Mouse (Mus musculus) frontal cortex, postnatal 36 days (tissue): ENCODE measurements around the gene Slc43a2.

ENCODE experiments used
- DNase-seq, 2 experiments: peaks; one replicate each; pipeline ENCODE4 v3.0.0; 2022; ENCODE audit warnings: low spot score in 2 of 2

Slc43a2 gene

DNA sequence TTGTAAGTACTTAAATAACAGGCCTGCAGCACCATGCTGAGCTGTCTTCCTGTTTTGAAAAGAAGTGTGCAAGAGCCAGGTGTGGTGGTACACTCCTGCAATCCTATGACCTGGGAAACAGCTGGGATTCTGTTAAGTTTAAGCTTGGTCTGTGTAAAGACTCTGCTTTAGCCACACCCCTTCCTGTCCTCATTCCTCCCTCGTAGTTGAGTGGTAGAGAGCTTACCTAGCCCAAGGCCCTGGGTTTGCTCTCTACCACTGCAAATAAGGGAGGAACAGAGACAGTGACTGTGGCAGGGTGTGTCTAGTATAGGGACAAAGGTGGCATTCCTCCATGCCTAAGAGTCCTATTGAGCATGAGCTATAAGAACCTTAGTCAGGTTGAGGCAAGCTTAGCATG is 73.8 kb downstream of the Slc43a2 start:
- DNase-seq, result no peak

GRCm38 (mm10) chr11:75608776-75609175 is 77.3 kb downstream of the Slc43a2 start:
- no peak for DNase-seq

DNA sequence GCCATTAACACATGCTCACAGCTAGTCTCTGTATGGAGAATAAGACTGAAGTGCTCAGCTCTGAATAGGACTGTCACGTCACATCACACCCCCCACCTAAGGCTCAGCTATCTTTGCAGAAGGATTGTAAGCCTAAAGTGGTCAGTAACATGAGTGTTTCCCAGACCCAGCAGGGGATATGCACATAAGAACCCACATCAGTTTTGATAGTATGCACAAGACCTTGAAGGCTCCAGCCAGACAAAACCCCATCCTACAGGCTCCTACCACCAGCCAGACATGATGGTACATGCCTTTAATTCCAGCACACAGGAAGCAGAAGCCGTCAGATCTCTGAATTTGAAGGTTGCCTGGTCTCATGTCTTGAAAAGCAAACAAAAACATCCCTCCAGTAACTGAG is 78.5 kb downstream of the Slc43a2 start:
- DNase-seq, result no peak

- DNase-seq, result no peak
These were observed 83.3 kb downstream of the Slc43a2 start for GRCm38 (mm10) chr11:75614769-75615168.

GRCm38 (mm10) chr11:75615556-75615955 is 84.1 kb downstream of the Slc43a2 start:
- no peak for DNase-seq

GRCm38 (mm10) chr11:75619133-75619532 is 87.6 kb downstream of the Slc43a2 start:
- no peak for DNase-seq

GRCm38 (mm10) chr11:75620136-75620780 is 88.8 kb downstream of the Slc43a2 start:
- DNase-seq, result peak; percentile 36 to 59

DNA sequence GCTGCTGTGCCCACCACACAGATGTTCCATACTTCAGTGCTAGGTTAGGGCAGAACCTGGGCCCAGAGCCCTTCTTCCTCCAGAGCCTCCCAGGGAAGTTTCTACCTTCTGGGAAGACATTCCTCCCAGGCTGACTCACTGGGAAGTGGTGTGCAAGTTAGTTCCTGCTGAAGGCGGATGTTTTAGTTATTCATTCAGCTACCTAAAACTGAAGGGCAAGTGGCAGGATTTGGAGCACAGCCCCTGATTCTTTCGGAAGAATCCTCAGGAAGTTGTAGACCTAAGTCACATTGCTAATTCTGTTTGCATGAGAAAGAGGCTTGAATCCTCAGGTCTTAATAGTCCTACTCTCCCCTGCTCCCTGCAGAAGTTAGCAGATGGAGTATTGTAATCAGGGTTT is 89.9 kb downstream of the Slc43a2 start:
- no peak for DNase-seq

DNA sequence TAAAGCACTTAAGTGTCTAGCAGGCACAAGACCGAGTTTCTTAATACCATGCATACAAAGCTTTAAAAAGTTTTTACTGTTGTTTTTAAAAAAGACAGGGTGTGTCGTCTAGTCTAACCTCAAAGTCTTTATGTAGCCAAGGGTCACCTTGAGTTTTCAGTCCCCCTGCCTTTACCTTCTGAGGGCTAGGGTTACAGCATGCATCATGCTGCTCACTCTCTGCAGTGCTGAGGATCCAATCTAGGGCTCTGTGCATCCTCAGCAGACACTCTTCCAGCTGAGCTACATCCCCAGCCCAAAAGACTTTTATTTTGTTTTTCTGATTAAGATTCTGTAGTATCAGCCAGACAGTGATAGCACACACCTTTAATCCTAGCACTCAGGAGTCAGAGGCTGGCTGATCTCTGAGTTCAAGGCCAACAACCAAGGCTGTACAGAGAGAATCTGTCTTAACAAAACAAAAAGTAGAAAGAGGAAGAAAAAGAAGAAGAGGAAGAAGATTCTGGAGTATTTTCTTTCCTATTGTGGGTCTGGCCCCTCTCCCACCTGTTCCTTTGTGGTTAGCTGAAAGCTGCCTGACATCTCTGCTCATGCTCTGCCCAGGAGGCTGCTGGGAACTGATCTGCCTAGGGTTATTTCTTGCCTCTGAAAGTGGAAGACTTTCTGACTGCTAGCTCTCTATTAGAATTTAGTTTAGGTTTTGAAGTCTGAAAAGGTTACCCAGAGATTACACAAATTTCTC is 91.3 kb downstream of the Slc43a2 start:
- DNase-seq, result no peak

- no peak for DNase-seq
These were observed 92.6 kb downstream of the Slc43a2 start for GRCm38 (mm10) chr11:75624102-75624554.

GRCm38 (mm10) chr11:75625820-75626219 is 94.3 kb downstream of the Slc43a2 start:
- DNase-seq, result peak in 1 of 2 experiments; percentile 43
